Mouse (Mus musculus) megakaryocyte-erythroid progenitor cell, adult 5-6 weeks (primary cell): ENCODE data around the gene Tbc1d2. TPM values are rescaled to one million over a fixed set of nuclear protein-coding genes. Genes with fewer than 3 reads are reported as not detected.

ENCODE experiments used
- ATAC-seq: replicated peaks from 2 replicates; pipeline ENCODE4 v1.8.0; 2016; ENCODE audit warnings: mild to moderate bottlenecking, inconsistent platforms; ENCODE audit not compliant: severe bottlenecking, poor library complexity, low FRiP score, low TSS enrichment
- total RNA-seq, 2 experiments: library from RNA; stranded (forward) in 1 of 2; stranded (reverse) in 1 of 2; fragments of 200-1000, 215-1000 nt in 1 of 2; fragments of >200 nt in 1 of 2; fragmentation: Nextera tagmentation in 1 of 2; gene quantifications; 2 replicates each; pipeline ENCODE4 v1.2.3; 2014 to 2017

Gene Tbc1d2
- total RNA-seq, 2 experiments from 2014 or later, result 0.26 to 0.80 TPM

GRCm38 (mm10) chr4:46563847-46564246, 86.2 kb downstream of the Tbc1d2 start:
- peak; percentile 83 for ATAC-seq

DNA sequence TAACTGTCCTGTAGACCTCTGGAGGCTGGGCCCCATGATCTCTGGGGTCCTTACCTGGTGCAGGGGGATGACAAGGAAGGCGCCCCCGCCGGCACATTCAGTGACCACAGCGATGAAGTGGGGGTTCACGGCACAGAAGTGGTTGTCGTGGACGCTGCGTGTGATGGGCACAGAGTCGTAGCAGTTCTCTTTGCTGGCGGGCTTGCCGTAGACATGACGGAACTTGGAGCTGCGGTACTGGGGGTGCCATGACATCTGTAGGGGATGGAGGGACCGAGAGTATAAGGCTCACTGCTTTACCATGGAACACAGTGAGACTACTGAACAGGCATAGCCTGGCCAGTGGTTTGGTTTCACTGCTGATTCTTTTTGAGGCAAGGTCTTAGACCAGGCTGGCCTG, 87.2 kb downstream of the Tbc1d2 start:
- ATAC-seq, result no peak

- ATAC-seq, result no peak
Measured at GRCm38 (mm10) chr4:46562037-46562436, 88.0 kb downstream of the Tbc1d2 start.

DNA sequence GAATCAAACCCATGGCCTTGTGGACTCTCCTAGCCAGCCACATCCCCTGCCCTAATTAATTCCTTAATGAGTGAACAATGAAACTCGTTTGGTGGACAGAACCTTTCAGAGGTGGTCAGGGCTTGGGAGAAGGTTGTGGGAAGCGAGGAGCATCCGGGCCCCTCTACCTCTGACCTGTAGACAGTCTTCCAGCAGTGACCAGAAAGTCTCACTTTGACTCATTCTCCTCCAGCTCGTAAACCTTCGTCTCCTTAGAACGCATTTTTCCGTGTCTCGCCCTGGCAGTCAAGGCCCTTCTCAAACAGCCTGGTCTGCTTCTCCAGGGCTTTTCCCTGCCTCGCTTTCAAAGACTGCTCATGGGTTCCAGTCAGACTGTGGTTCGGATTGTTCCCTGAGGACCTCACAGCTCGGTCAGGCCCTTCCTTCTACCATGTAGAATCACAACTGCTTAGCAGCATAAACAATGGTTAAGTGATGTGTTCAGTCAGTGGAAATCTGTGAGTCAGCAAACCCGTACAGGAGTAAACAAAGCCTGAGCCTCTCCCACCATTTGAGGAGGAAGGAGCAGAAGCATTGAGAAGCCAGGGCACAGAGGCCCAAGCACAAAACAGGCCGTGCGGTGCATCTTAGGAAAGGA, 89.8 kb downstream of the Tbc1d2 start:
- no peak for ATAC-seq

- ATAC-seq, result 0 out of 2 replicates have a peak, but pooled peaks have one; percentile 17
Measured at GRCm38 (mm10) chr4:46558672-46559667, 91.0 kb downstream of the Tbc1d2 start.

GRCm38 (mm10) chr4:46556933-46557332, 93.1 kb downstream of the Tbc1d2 start:
- ATAC-seq, result no peak

- no peak for ATAC-seq
Measured at GRCm38 (mm10) chr4:46555762-46556161, 94.2 kb downstream of the Tbc1d2 start.

Other genes starting within 250 kb of the Tbc1d2 start
- 120 and 199 TPM in 2 replicates for gene Hemgn, start 236.7 kb downstream of the Tbc1d2 start, total RNA-seq (2014; fragmentation: Nextera tagmentation)
- 129 and 182 TPM in 2 replicates for gene Hemgn, start 236.7 kb downstream of the Tbc1d2 start, total RNA-seq (2017)
- 736 and 1,006 TPM in 2 replicates for gene Anp32b, start 199.3 kb downstream of the Tbc1d2 start, total RNA-seq (2014; fragmentation: Nextera tagmentation)
- gene Anp32b, start 199.3 kb downstream of the Tbc1d2 start, total RNA-seq (2017), result 180 and 265 TPM in 2 replicates
- gene Nans, start 161.0 kb downstream of the Tbc1d2 start, total RNA-seq (2014; fragmentation: Nextera tagmentation), result 58.0 and 77.3 TPM in 2 replicates
- 57.8 and 68.7 TPM in 2 replicates for gene Nans, start 161.0 kb downstream of the Tbc1d2 start, total RNA-seq (2017)
- 8.5 and 13.1 TPM in 2 replicates for gene Trim14, start 114.1 kb downstream of the Tbc1d2 start, total RNA-seq (2014; fragmentation: Nextera tagmentation)
- 7.3 and 8.1 TPM in 2 replicates for gene Trim14, start 114.1 kb downstream of the Tbc1d2 start, total RNA-seq (2017)
- 9.8 and 18.9 TPM in 2 replicates for gene Coro2a, start 48.0 kb downstream of the Tbc1d2 start, total RNA-seq (2014; fragmentation: Nextera tagmentation)
- 1.6 and 7.3 TPM in 2 replicates for gene Coro2a, start 48.0 kb downstream of the Tbc1d2 start, total RNA-seq (2017)